Mouse (Mus musculus) heart, adult 2 months (tissue): Measurements from ENCODE around the gene Ccdc175. TPM values are rescaled to one million over a fixed set of nuclear protein-coding genes. Genes with fewer than 3 reads are reported as not detected.
A peak's percentile ranks its signal among the peaks of the same experiment; 100 is the strongest.

Source experiments
- DNase-seq, 2 experiments: peaks; one replicate each; pipeline ENCODE4 v3.0.0; 2021
- H3K27ac ChIP-seq: fragments of 200-600 bp; 2 replicates; pipeline ENCODE4 v1.8.1; 2022
- H3K27me3 ChIP-seq: fragments of 200-500 bp; 2 replicates; pipeline ENCODE4 v1.6.1; 2012; ENCODE audit warnings: mild to moderate bottlenecking, low read length, inconsistent platforms, mixed read lengths; ENCODE audit not compliant: control insufficient read depth, insufficient read depth
- H3K36me3 ChIP-seq: fragments of 200-500 bp; 2 replicates; pipeline ENCODE4 v1.6.1; 2012; ENCODE audit warnings: low read length, inconsistent platforms; ENCODE audit not compliant: control insufficient read depth, insufficient read depth
- H3K4me1 ChIP-seq: fragments of 200-500 bp; 2 replicates; pipeline ENCODE4 v1.6.1; 2011; ENCODE audit warnings: low read length; ENCODE audit not compliant: control insufficient read depth, insufficient read depth
- H3K4me3 ChIP-seq: fragments of 200-600 bp; 2 replicates; pipeline ENCODE4 v1.8.1; 2022
- H3K79me2 ChIP-seq: fragments of 200-500 bp; replicated peaks from 2 replicates; pipeline ENCODE4 v1.6.1; 2012; ENCODE audit warnings: mild to moderate bottlenecking, inconsistent platforms, low read length, moderate library complexity, mixed read lengths; ENCODE audit not compliant: control insufficient read depth, insufficient read depth
- H3K9ac ChIP-seq: fragments of 200-500 bp; 2 replicates; pipeline ENCODE4 v1.6.1; 2012; ENCODE audit warnings: low read depth, mild to moderate bottlenecking, control low read depth, inconsistent platforms, low read length, mixed read lengths
- CTCF ChIP-seq: fragments of 200-600 bp; IDR thresholded peaks from 2 replicates; pipeline ENCODE4 v1.8.1; 2022; ENCODE audit warnings: antibody characterized with exemption, mild to moderate bottlenecking, moderate library complexity
- EP300 ChIP-seq: fragments of 200-500 bp; IDR thresholded peaks from 2 replicates; pipeline ENCODE4 v1.6.1; 2011; ENCODE audit warnings: low read depth, low read length, control low read depth; ENCODE audit not compliant: insufficient read depth
- POLR2A ChIP-seq: fragments of 200-500 bp; IDR thresholded peaks from 2 replicates; pipeline ENCODE4 v1.6.1; 2011; ENCODE audit warnings: mild to moderate bottlenecking, low read depth, low read length, control low read depth; ENCODE audit not compliant: insufficient read depth
- whole genome bisulfite sequencing: fragments of 180-500 bp; shearing (Covaris S2); methylation state at CpG from one replicate; pipeline ENCODE4 v1.1.7; 2018; 5-methylcytosine and 5-hydroxymethylcytosine counted together
- intact Hi-C: fragments of 180-260 bp; cut with DNase I; formaldehyde crosslinking; loops from one replicate; pipeline ENCODE4 v1.15.1; 2025
- polyA plus RNA-seq: library from polyadenylated mRNA; depleted of rRNA; stranded (reverse); fragments of >200 nt; gene quantifications from 2 replicates; pipeline ENCODE4 v1.2.3, GENCODE M21; 2012
- total RNA-seq, 2 experiments: library from RNA; stranded (reverse); gene quantifications; 2 replicates each; pipeline ENCODE4 v1.2.3; 2021

The Ccdc175 gene
- total and polyA plus RNA-seq, 3 experiments = not detected

- Histone ChIP-seq H3K9ac (no peak overlapping the region), H3K27ac (no peak overlapping the region), H3K36me3 (0 out of 2 replicates have a peak, but pooled peaks cover 3% of the 10 kb centered on the region), H3K27me3 (no peaks in the 10 kb centered on the region), H3K4me3 (no peak overlapping the region), H3K4me1 (peaks cover 2% of the 10 kb centered on the region; the same call in 1 of the 2 replicates), H3K79me2 (no peaks in the 10 kb centered on the region)
- WGBS = 91% methylated on average over 9 of the region's 9 CpGs
- intact Hi-C loops = loop anchor here (10.0 kb wide), 1 partner anchor 452 kb away; the partner anchor contains the start of gene Pcnx4
- no peak for DNase-seq
- TF ChIP-seq EP300 = no peak
These were observed 101.6 kb downstream of the Ccdc175 start for GRCm38 (mm10) chr12:72083265-72083664.

GRCm38 (mm10) chr12:72082370-72082769, 102.5 kb downstream of the Ccdc175 start:
- H3K27me3 ChIP-seq = no peaks in the 10 kb centered on the region
- no peak overlapping the region for H3K4me3 ChIP-seq
- no peaks in the 10 kb centered on the region for H3K79me2 ChIP-seq
- TF ChIP-seq EP300 (no peak), POLR2A (no peak)
- 37% methylated on average over 18 of the region's 18 CpGs for WGBS
- DNase-seq = peak; percentile 12 to 31
- H3K9ac ChIP-seq = no peak overlapping the region
- intact Hi-C loops = loop anchor here (10.0 kb wide), 1 partner anchor 452 kb away; the partner anchor contains the start of gene Pcnx4
- H3K27ac ChIP-seq = no peak overlapping the region
- H3K4me1 ChIP-seq = peaks cover 2% of the 10 kb centered on the region; the same call in 1 of the 2 replicates
- H3K36me3 ChIP-seq = 0 out of 2 replicates have a peak, but pooled peaks cover 3% of the 10 kb centered on the region

- H3K9ac ChIP-seq = no peak overlapping the region
- no peak for TF ChIP-seq EP300
- H3K79me2 ChIP-seq = no peaks in the 10 kb centered on the region
- H3K27me3 ChIP-seq = no peaks in the 10 kb centered on the region
- peaks cover 2% of the 10 kb centered on the region; the same call in 1 of the 2 replicates for H3K4me1 ChIP-seq
- no peak for DNase-seq
- WGBS = 90% methylated on average over 3 of the region's 3 CpGs
- no peak overlapping the region for H3K27ac ChIP-seq
- 0 out of 2 replicates have a peak, but pooled peaks cover 3% of the 10 kb centered on the region for H3K36me3 ChIP-seq
- no peak overlapping the region for H3K4me3 ChIP-seq
- intact Hi-C loops = loop anchor here (10.0 kb wide), 1 partner anchor 453 kb away; the partner anchor contains the start of gene Pcnx4
These were observed 102.9 kb downstream of the Ccdc175 start for GRCm38 (mm10) chr12:72081961-72082360.

GRCm38 (mm10) chr12:72078248-72078647, 106.6 kb downstream of the Ccdc175 start:
- Histone ChIP-seq H3K27me3 (no peaks in the 10 kb centered on the region), H3K4me1 (no peaks in the 10 kb centered on the region), H3K4me3 (no peak overlapping the region), H3K79me2 (no peaks in the 10 kb centered on the region), H3K9ac (no peak overlapping the region), H3K27ac (no peak overlapping the region), H3K36me3 (no peaks in the 10 kb centered on the region)
- 92% methylated on average over 3 of the region's 3 CpGs for WGBS
- DNase-seq = no peak
- TF ChIP-seq CTCF = no peak
- no peak for TF ChIP-seq POLR2A
- TF ChIP-seq EP300 = no peak
- intact Hi-C loops = no loop called here

- DNase-seq = peak; percentile 88 to 92
- peak within 1 kb of the TSS; percentile 70 for H3K4me3 ChIP-seq
- no peaks in the 10 kb centered on the region for H3K4me1 ChIP-seq
- intact Hi-C loops = loop anchor here (1.0 kb wide), 2 partner anchors 14 to 34 kb away; no protein-coding TSS in a partner anchor
- TF ChIP-seq POLR2A (no peak), CTCF (peak; percentile 96)
- H3K9ac ChIP-seq = peak within 1 kb of the TSS; percentile 61
- no peaks in the 10 kb centered on the region for H3K36me3 ChIP-seq
- no peaks in the 10 kb centered on the region for H3K27me3 ChIP-seq
- H3K27ac ChIP-seq = peak within 1 kb of the TSS; percentile 61; the same call in 1 of the 2 replicates
- WGBS = 1% methylated on average over 94 of the region's 94 CpGs
- H3K79me2 ChIP-seq = no peaks in the 10 kb centered on the region
These were observed 114.2 kb downstream of the Ccdc175 start, which contains the start of gene Gpr135 for GRCm38 (mm10) chr12:72070327-72071269. Gene Gpr135 (minus strand): TSS chr12:72071125.

- WGBS = 15% methylated on average over 40 of the region's 40 CpGs
- no peak for DNase-seq
- H3K9ac ChIP-seq = peak overlapping the region; percentile 24
- no peaks in the 10 kb centered on the region for H3K27me3 ChIP-seq
- no peaks in the 10 kb centered on the region for H3K36me3 ChIP-seq
- H3K4me1 ChIP-seq = no peaks in the 10 kb centered on the region
- peak overlapping the region; percentile 70 for H3K4me3 ChIP-seq
- intact Hi-C loops = loop anchor here (1.0 kb wide), 2 partner anchors 15 to 35 kb away; no protein-coding TSS in a partner anchor
- H3K27ac ChIP-seq = no peak overlapping the region; the same call in 1 of the 2 replicates
- no peaks in the 10 kb centered on the region for H3K79me2 ChIP-seq
- no peak for TF ChIP-seq EP300
These were observed 115.1 kb downstream of the Ccdc175 start for GRCm38 (mm10) chr12:72069626-72070326.
